27 mouse cellular contexts compared by ENCODE assay signal in the genomic region with DNA sequence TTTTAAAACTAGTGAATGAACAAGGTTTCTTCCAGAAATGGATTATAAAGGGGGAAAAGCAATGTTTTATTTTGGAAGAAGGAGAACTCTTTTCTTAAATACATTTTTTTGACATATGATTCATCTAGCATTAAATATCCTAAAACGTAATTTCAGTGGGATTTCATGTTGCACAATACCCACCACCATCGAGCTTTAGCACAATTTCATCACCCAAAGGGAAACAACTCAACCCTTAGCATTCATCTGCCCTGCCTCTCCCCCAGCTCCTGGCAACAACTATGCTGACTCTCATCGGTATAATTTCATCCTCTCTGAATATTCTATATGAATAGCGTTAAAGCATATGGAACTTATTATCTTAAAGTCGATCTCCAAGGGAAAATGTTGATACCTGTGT. TPM values are rescaled to one million over a fixed set of nuclear protein-coding genes. Genes with fewer than 3 reads are reported as not detected.
DNase-seq lines count a peak whose midpoint lies in the region; ATAC-seq and TF ChIP-seq lines count a peak whose summit lies in the region.
"Had no signal": no experiment of that assay in that cellular context is flagged by ENCODE, and none has a peak within 500 bp of the region (broad histone marks: within the 10 kb centered on the region; RNA-seq: fewer than 3 reads in every experiment).

No protein-coding gene starts in this region.

- DNase-seq in lung, postnatal 0 days (ENCODE audit: low spot score): peak; percentile 59
- no peak for DNase-seq in lung, adult 18-20 months
- peak; percentile 67 for DNase-seq in 416B (ENCODE audit: low read depth)
- no peak for DNase-seq in natural killer cell, adult 2 months (ENCODE audit: low spot score in 2 of 2)
- no peak for DNase-seq in right cerebral cortex, adult 18-20 months
- no peak for DNase-seq in kidney, adult 18-20 months
- DNase-seq: adrenal gland, adult 2 months; cerebellum, adult 11 months; cerebellum, adult 8-10 months; cerebellum, postnatal 14 days; gastrocnemius, postnatal 36 days; heart, adult 18-20 months; heart, postnatal 14 days had no signal

- TF ChIP-seq CTCF in lung, postnatal 0 days (IDR thresholded peaks at IDR 0.05): no peak

- H3K9me3 ChIP-seq in lung, postnatal 0 days (ENCODE audit: low read length): no peaks in the 10 kb centered on the region
- H3K9me3 ChIP-seq: embryonic facial prominence, embryonic 13.5 days; forebrain, embryonic 10.5 days; heart, embryonic 15.5 days; hindbrain, embryonic 13.5 days had no signal

- H3K4me1 ChIP-seq in lung, postnatal 0 days (ENCODE audit: insufficient read depth, low read depth, low read length): no peaks in the 10 kb centered on the region
- H3K4me1 ChIP-seq: forebrain, embryonic 10.5 days; heart, embryonic 15.5 days; hindbrain, embryonic 13.5 days had no signal

- no peak overlapping the region for H3K4me3 ChIP-seq in lung, postnatal 0 days (ENCODE audit: low read depth, low read length)
- H3K4me3 ChIP-seq: embryonic facial prominence, embryonic 13.5 days; erythroblast, embryonic 14.5 days; forebrain, embryonic 10.5 days; heart, embryonic 15.5 days; hindbrain, embryonic 13.5 days had no signal

- no peak overlapping the region for H3K9ac ChIP-seq in lung, postnatal 0 days (replicated peaks; ENCODE audit: low read depth)
- H3K9ac ChIP-seq: embryonic facial prominence, embryonic 13.5 days; heart, embryonic 15.5 days; hindbrain, embryonic 13.5 days had no signal

- ATAC-seq in lung, postnatal 0 days: no peak
- ATAC-seq in common myeloid progenitor, adult 5-6 weeks (replicated peaks; ENCODE audit: low read depth, poor library complexity, severe bottlenecking): 0 out of 2 replicates have a peak, but pooled peaks have one; percentile 22
- peak; percentile 78 for ATAC-seq in megakaryocyte progenitor cell, adult 5-6 weeks (replicated peaks; ENCODE audit: poor library complexity)
- ATAC-seq: activated CD4-positive, CD25-positive, alpha-beta regulatory T cell, adult 4 months; CD4-positive, CD25-positive, alpha-beta regulatory T cell, adult 4 months; forebrain, embryonic 14.5 days; hindbrain, postnatal 0 days; Patski had no signal

- H3K36me3 ChIP-seq in lung, postnatal 0 days (ENCODE audit: insufficient read depth, low read length): no peaks in the 10 kb centered on the region
- H3K36me3 ChIP-seq: embryonic facial prominence, embryonic 13.5 days; forebrain, embryonic 10.5 days; G1E; heart, embryonic 15.5 days; hindbrain, embryonic 13.5 days had no signal

- H3K4me2 ChIP-seq in lung, postnatal 0 days (replicated peaks; ENCODE audit: low read depth, low read length): no peak overlapping the region
- H3K4me2 ChIP-seq: embryonic facial prominence, embryonic 13.5 days; heart, embryonic 11.5 days; heart, embryonic 15.5 days; hindbrain, embryonic 13.5 days had no signal

- no peak overlapping the region for H3K27ac ChIP-seq in lung, postnatal 0 days (ENCODE audit: low read length)
- H3K27ac ChIP-seq: embryonic facial prominence, embryonic 13.5 days; forebrain, embryonic 10.5 days; heart, embryonic 15.5 days; hindbrain, embryonic 13.5 days; hindbrain, postnatal 0 days had no signal

- WGBS in lung, postnatal 0 days: 66% methylated on average over 5 of the region's 5 CpGs

- no peaks in the 10 kb centered on the region for H3K27me3 ChIP-seq in lung, postnatal 0 days (replicated peaks; ENCODE audit: insufficient read depth, low read length)
- H3K27me3 ChIP-seq: embryonic facial prominence, embryonic 13.5 days; heart, embryonic 15.5 days; hindbrain, embryonic 13.5 days; Patski had no signal

- TF ChIP-seq EP300 in lung, postnatal 0 days (IDR thresholded peaks at IDR 0.05): no peak

RNA-seq across cellular contexts. Expression of a gene that starts 42.1 kb away (rescaled TPM):
- 74.4 and 87.1 TPM in 2 replicates for polyA plus RNA-seq in lung, postnatal 0 days (2015; fragmentation: Nextera tagmentation; extraction: Ambion mirVana)
- total RNA-seq in common myeloid progenitor, adult 5-6 weeks (2017): 0.82 and 11.7 TPM in 2 replicates
- 9.5 and 10.5 TPM in 2 replicates for total RNA-seq in megakaryocyte progenitor cell, adult 5-6 weeks (2015)
- total RNA-seq in megakaryocyte progenitor cell, adult 5-6 weeks (2017): 4.7 and 5.9 TPM in 2 replicates
- total RNA-seq: G1E had no signal
- polyA plus RNA-seq: erythroblast, embryonic 14.5 days; G1E had no signal

Comparison
In these comparisons a context has a peak if more than half of its experiments do, and no peak if none do; other contexts are left out.
1. DNase-seq: peak in lung, postnatal 0 days (single experiment) and 416B (single experiment); none in lung, adult 18-20 months (0 of 2), natural killer cell, adult 2 months (0 of 2), right cerebral cortex, adult 18-20 months (single experiment) and kidney, adult 18-20 months (single experiment).